Mouse (Mus musculus): ENCODE results near the gene Rassf4.

Gene Rassf4

GRCm38 (mm10) chr6:116671768-116672167, 2.0 kb downstream of the Rassf4 start:
- no peak for DNase-seq (ENCODE audit: low spot score in 2 of 2)

- DNase-seq (ENCODE audit: low spot score in 2 of 2), result no peak
These were observed 2.7 kb downstream of the Rassf4 start for GRCm38 (mm10) chr6:116671031-116671430.

GRCm38 (mm10) chr6:116670144-116670543, 3.6 kb downstream of the Rassf4 start:
- no peak for DNase-seq (ENCODE audit: low spot score in 2 of 2)

- DNase-seq (ENCODE audit: low spot score in 2 of 2), result no peak
These were observed 4.9 kb downstream of the Rassf4 start for GRCm38 (mm10) chr6:116668682-116669470.

- DNase-seq (ENCODE audit: low spot score in 2 of 2), result no peak
These were observed 6.4 kb downstream of the Rassf4 start for GRCm38 (mm10) chr6:116667382-116667781.

- no peak for DNase-seq (ENCODE audit: low spot score in 2 of 2)
These were observed 6.9 kb downstream of the Rassf4 start for GRCm38 (mm10) chr6:116666892-116667291.

- DNase-seq (ENCODE audit: low spot score in 2 of 2), result no peak
These were observed 7.5 kb downstream of the Rassf4 start for GRCm38 (mm10) chr6:116666085-116666750.

- no peak for DNase-seq (ENCODE audit: low spot score in 2 of 2)
These were observed 8.9 kb downstream of the Rassf4 start for GRCm38 (mm10) chr6:116664830-116665229.

- DNase-seq (ENCODE audit: low spot score in 2 of 2), result no peak
These were observed 9.7 kb downstream of the Rassf4 start for GRCm38 (mm10) chr6:116664031-116664430.

- DNase-seq (ENCODE audit: low spot score in 2 of 2), result no peak
These were observed 10.4 kb downstream of the Rassf4 start for GRCm38 (mm10) chr6:116663364-116663763.

GRCm38 (mm10) chr6:116653684-116654454, 19.9 kb downstream of the Rassf4 start:
- peak in 1 of 2 experiments; percentile 73 for DNase-seq (ENCODE audit: low spot score in 2 of 2)

GRCm38 (mm10) chr6:116653191-116653590, 20.6 kb downstream of the Rassf4 start:
- no peak for DNase-seq (ENCODE audit: low spot score in 2 of 2)

- no peak for DNase-seq (ENCODE audit: low spot score in 2 of 2)
These were observed 22.2 kb downstream of the Rassf4 start for GRCm38 (mm10) chr6:116651437-116652118.

- no peak for DNase-seq (ENCODE audit: low spot score in 2 of 2)
These were observed 23.3 kb downstream of the Rassf4 start, which contains the start of gene Depp1 for GRCm38 (mm10) chr6:116650406-116650805. Gene Depp1, plus strand, starts transcription at chr6:116650609.

GRCm38 (mm10) chr6:116649811-116650210, 23.9 kb downstream of the Rassf4 start:
- DNase-seq (ENCODE audit: low spot score in 2 of 2), result no peak

GRCm38 (mm10) chr6:116647763-116648162, 26.0 kb downstream of the Rassf4 start:
- no peak for DNase-seq (ENCODE audit: low spot score in 2 of 2)

GRCm38 (mm10) chr6:116644335-116644734, 29.4 kb downstream of the Rassf4 start:
- no peak for DNase-seq (ENCODE audit: low spot score in 2 of 2)

GRCm38 (mm10) chr6:116643881-116644280, 29.9 kb downstream of the Rassf4 start:
- DNase-seq (ENCODE audit: low spot score in 2 of 2), result no peak

- DNase-seq (ENCODE audit: low spot score in 2 of 2), result peak in 1 of 2 experiments; percentile 66
These were observed 30.8 kb downstream of the Rassf4 start for GRCm38 (mm10) chr6:116642942-116643341.

GRCm38 (mm10) chr6:116639663-116640062, 34.1 kb downstream of the Rassf4 start:
- DNase-seq (ENCODE audit: low spot score in 2 of 2), result no peak

GRCm38 (mm10) chr6:116638871-116639270, 34.9 kb downstream of the Rassf4 start:
- no peak for DNase-seq (ENCODE audit: low spot score in 2 of 2)

- DNase-seq (ENCODE audit: low spot score in 2 of 2), result no peak
These were observed 36.3 kb downstream of the Rassf4 start for GRCm38 (mm10) chr6:116637496-116637895.
